Mouse (Mus musculus): ENCODE measurements around the gene Amz1. TPM values are rescaled to one million over a fixed set of nuclear protein-coding genes. Genes with fewer than 3 reads are reported as not detected.
A peak's percentile ranks its signal among the peaks of the same experiment; 100 is the strongest.

Amz1 gene
- polyA plus RNA-seq, 1 experiment from 2014 or later: 1.3 TPM

- Histone ChIP-seq H3K36me3 (ENCODE audit: control insufficient read depth, insufficient read depth) (no peaks in the 10 kb centered on the region), H3K27me3 (replicated peaks; ENCODE audit: control insufficient read depth, insufficient read depth, low read length) (no peaks in the 10 kb centered on the region), H3K9ac (ENCODE audit: low read depth, low read length) (no peak overlapping the region), H3K27ac (ENCODE audit: low read depth, low read length) (no peak overlapping the region), H3K9me3 (ENCODE audit: control insufficient read depth) (no peaks in the 10 kb centered on the region), H3K4me2 (replicated peaks; ENCODE audit: low read depth) (no peak overlapping the region), H3K4me1 (replicated peaks; ENCODE audit: control insufficient read depth, insufficient read depth, low read length) (0 out of 2 replicates have a peak, but pooled peaks cover 3% of the 10 kb centered on the region), H3K4me3 (ENCODE audit: low read depth, low read length) (no peak overlapping the region)
- no peak for ATAC-seq
- 75% methylated on average over 5 of the region's 5 CpGs for WGBS
- no peak for TF ChIP-seq CTCF (IDR thresholded peaks at IDR 0.05; ENCODE audit: low read depth)
Observed at GRCm38 (mm10) chr5:140798775-140799174, 74.8 kb downstream of the Amz1 start.

- Histone ChIP-seq H3K36me3 (ENCODE audit: control insufficient read depth, insufficient read depth) (no peaks in the 10 kb centered on the region), H3K9ac (ENCODE audit: low read depth, low read length) (no peak overlapping the region), H3K27me3 (replicated peaks; ENCODE audit: control insufficient read depth, insufficient read depth, low read length) (no peaks in the 10 kb centered on the region), H3K9me3 (ENCODE audit: control insufficient read depth) (no peaks in the 10 kb centered on the region), H3K4me2 (replicated peaks; ENCODE audit: low read depth) (no peak overlapping the region), H3K4me3 (ENCODE audit: low read depth, low read length) (no peak overlapping the region), H3K27ac (ENCODE audit: low read depth, low read length) (no peak overlapping the region), H3K4me1 (replicated peaks; ENCODE audit: control insufficient read depth, insufficient read depth, low read length) (0 out of 2 replicates have a peak, but pooled peaks cover 3% of the 10 kb centered on the region)
- no peak for ATAC-seq
- TF ChIP-seq CTCF (IDR thresholded peaks at IDR 0.05; ENCODE audit: low read depth): no peak
- 63% methylated on average over 2 of the region's 2 CpGs for WGBS
Observed at GRCm38 (mm10) chr5:140799190-140799589, 75.3 kb downstream of the Amz1 start.

- Histone ChIP-seq H3K9me3 (ENCODE audit: control insufficient read depth) (no peaks in the 10 kb centered on the region), H3K27me3 (replicated peaks; ENCODE audit: control insufficient read depth, insufficient read depth, low read length) (no peaks in the 10 kb centered on the region), H3K36me3 (ENCODE audit: control insufficient read depth, insufficient read depth) (no peaks in the 10 kb centered on the region), H3K27ac (ENCODE audit: low read depth, low read length) (no peak overlapping the region), H3K4me1 (replicated peaks; ENCODE audit: control insufficient read depth, insufficient read depth, low read length) (0 out of 2 replicates have a peak, but pooled peaks cover 3% of the 10 kb centered on the region), H3K9ac (ENCODE audit: low read depth, low read length) (no peak overlapping the region), H3K4me3 (ENCODE audit: low read depth, low read length) (no peak overlapping the region), H3K4me2 (replicated peaks; ENCODE audit: low read depth) (no peak overlapping the region)
- WGBS: 78% methylated on average over 6 of the region's 6 CpGs
- TF ChIP-seq CTCF (IDR thresholded peaks at IDR 0.05; ENCODE audit: low read depth): peak; percentile 9; the same call in 1 of the 2 replicates
- no peak for ATAC-seq
Observed at GRCm38 (mm10) chr5:140800288-140800923, 76.5 kb downstream of the Amz1 start.

- H3K4me2 ChIP-seq (replicated peaks; ENCODE audit: low read depth): no peak overlapping the region
- H3K36me3 ChIP-seq (ENCODE audit: control insufficient read depth, insufficient read depth): no peaks in the 10 kb centered on the region
- no peak overlapping the region for H3K9ac ChIP-seq (ENCODE audit: low read depth, low read length)
- ATAC-seq: no peak
- H3K27me3 ChIP-seq (replicated peaks; ENCODE audit: control insufficient read depth, insufficient read depth, low read length): no peaks in the 10 kb centered on the region
- H3K9me3 ChIP-seq (ENCODE audit: control insufficient read depth): no peaks in the 10 kb centered on the region
- no peak overlapping the region for H3K27ac ChIP-seq (ENCODE audit: low read depth, low read length)
- TF ChIP-seq CTCF (IDR thresholded peaks at IDR 0.05; ENCODE audit: low read depth): no peak
- WGBS: 87% methylated on average over 5 of the region's 5 CpGs
- H3K4me1 ChIP-seq (replicated peaks; ENCODE audit: control insufficient read depth, insufficient read depth, low read length): 0 out of 2 replicates have a peak, but pooled peaks cover 3% of the 10 kb centered on the region
- no peak overlapping the region for H3K4me3 ChIP-seq (ENCODE audit: low read depth, low read length)
Observed at GRCm38 (mm10) chr5:140801782-140802181, 77.9 kb downstream of the Amz1 start.

GRCm38 (mm10) chr5:140806252-140806651, 82.3 kb downstream of the Amz1 start:
- Histone ChIP-seq H3K27me3 (replicated peaks; ENCODE audit: control insufficient read depth, insufficient read depth, low read length) (no peaks in the 10 kb centered on the region), H3K27ac (ENCODE audit: low read depth, low read length) (no peak overlapping the region; the same call in 1 of the 2 replicates), H3K36me3 (ENCODE audit: control insufficient read depth, insufficient read depth) (no peaks in the 10 kb centered on the region), H3K4me2 (replicated peaks; ENCODE audit: low read depth) (no peak overlapping the region), H3K4me1 (replicated peaks; ENCODE audit: control insufficient read depth, insufficient read depth, low read length) (no peaks in the 10 kb centered on the region), H3K4me3 (ENCODE audit: low read depth, low read length) (no peak overlapping the region), H3K9me3 (ENCODE audit: control insufficient read depth) (no peaks in the 10 kb centered on the region), H3K9ac (ENCODE audit: low read depth, low read length) (no peak overlapping the region)
- TF ChIP-seq CTCF (IDR thresholded peaks at IDR 0.05; ENCODE audit: low read depth): no peak
- no peak for ATAC-seq
- WGBS: 62% methylated on average over 2 of the region's 2 CpGs

GRCm38 (mm10) chr5:140806939-140807338, 83.0 kb downstream of the Amz1 start:
- WGBS: 35% methylated on average over 2 of the region's 2 CpGs
- ATAC-seq: no peak
- Histone ChIP-seq H3K4me2 (replicated peaks; ENCODE audit: low read depth) (no peak overlapping the region), H3K9ac (ENCODE audit: low read depth, low read length) (no peak overlapping the region), H3K4me1 (replicated peaks; ENCODE audit: control insufficient read depth, insufficient read depth, low read length) (no peaks in the 10 kb centered on the region), H3K36me3 (ENCODE audit: control insufficient read depth, insufficient read depth) (no peaks in the 10 kb centered on the region), H3K9me3 (ENCODE audit: control insufficient read depth) (no peaks in the 10 kb centered on the region), H3K27ac (ENCODE audit: low read depth, low read length) (no peak overlapping the region), H3K27me3 (replicated peaks; ENCODE audit: control insufficient read depth, insufficient read depth, low read length) (no peaks in the 10 kb centered on the region), H3K4me3 (ENCODE audit: low read depth, low read length) (no peak overlapping the region)
- TF ChIP-seq CTCF (IDR thresholded peaks at IDR 0.05; ENCODE audit: low read depth): no peak

Other genes with a start within 250 kb of the Amz1 start
- 17.0 and 18.8 TPM in 2 replicates for gene Chst12, start 218.6 kb upstream of the Amz1 start, polyA plus RNA-seq (2015; fragmentation: Nextera tagmentation; extraction: Ambion mirVana)
- 1.1 and 1.5 TPM in 2 replicates for gene Grifin, start 159.1 kb upstream of the Amz1 start, polyA plus RNA-seq (2015; fragmentation: Nextera tagmentation; extraction: Ambion mirVana)
- 7.1 and 7.3 TPM in 2 replicates for gene Lfng, start 116.8 kb upstream of the Amz1 start, polyA plus RNA-seq (2015; fragmentation: Nextera tagmentation; extraction: Ambion mirVana)
- 21.4 and 23.6 TPM in 2 replicates for gene Ttyh3, start 75.1 kb upstream of the Amz1 start, polyA plus RNA-seq (2015; fragmentation: Nextera tagmentation; extraction: Ambion mirVana)
- 5.7 and 7.0 TPM in 2 replicates for gene Iqce, start 21.7 kb upstream of the Amz1 start, polyA plus RNA-seq (2015; fragmentation: Nextera tagmentation; extraction: Ambion mirVana)
- gene Brat1, start 19.1 kb upstream of the Amz1 start, polyA plus RNA-seq (2015; fragmentation: Nextera tagmentation; extraction: Ambion mirVana): 7.5 and 8.0 TPM in 2 replicates
- 13.8 and 14.4 TPM in 2 replicates for gene Gna12, start 106.3 kb downstream of the Amz1 start, polyA plus RNA-seq (2015; fragmentation: Nextera tagmentation; extraction: Ambion mirVana)